Mouse (Mus musculus): ENCODE data around the gene Arhgap15. TPM values are rescaled to one million over a fixed set of nuclear protein-coding genes. Genes with fewer than 3 reads are reported as not detected.

Arhgap15 gene
- polyA plus RNA-seq, 1 experiment from 2014 or later: 0.30 TPM

GRCm38 (mm10) chr2:43788484-43788883, 39.9 kb downstream of the Arhgap15 start:
- no peak for DNase-seq (ENCODE audit: extremely low spot score, low spot score)
- Histone ChIP-seq H3K27ac (no peak overlapping the region), H3K27me3 (ENCODE audit: poor library complexity, severe bottlenecking) (peaks cover 87% of the 10 kb centered on the region), H3K9me3 (no peaks in the 10 kb centered on the region), H3K36me3 (replicated peaks) (no peaks in the 10 kb centered on the region), H3K4me3 (no peak overlapping the region), H3K4me1 (peaks cover 21% of the 10 kb centered on the region)
- 51% methylated on average over 8 of the region's 8 CpGs for WGBS

GRCm38 (mm10) chr2:43790049-43790693, 41.5 kb downstream of the Arhgap15 start:
- Histone ChIP-seq H3K27ac (no peak overlapping the region), H3K4me1 (peaks cover 21% of the 10 kb centered on the region), H3K9me3 (no peaks in the 10 kb centered on the region), H3K36me3 (replicated peaks) (no peaks in the 10 kb centered on the region), H3K27me3 (ENCODE audit: poor library complexity, severe bottlenecking) (peaks cover 83% of the 10 kb centered on the region), H3K4me3 (no peak overlapping the region)
- DNase-seq (ENCODE audit: extremely low spot score, low spot score): no peak
- WGBS: 89% methylated on average over 6 of the region's 6 CpGs

GRCm38 (mm10) chr2:43791575-43791974, 43.0 kb downstream of the Arhgap15 start:
- DNase-seq (ENCODE audit: extremely low spot score, low spot score): no peak
- Histone ChIP-seq H3K9me3 (no peaks in the 10 kb centered on the region), H3K27me3 (ENCODE audit: poor library complexity, severe bottlenecking) (peaks cover 73% of the 10 kb centered on the region), H3K27ac (no peak overlapping the region), H3K4me3 (no peak overlapping the region), H3K4me1 (peaks cover 9% of the 10 kb centered on the region), H3K36me3 (replicated peaks) (no peaks in the 10 kb centered on the region)
- WGBS: 87% methylated on average over 6 of the region's 6 CpGs

DNA sequence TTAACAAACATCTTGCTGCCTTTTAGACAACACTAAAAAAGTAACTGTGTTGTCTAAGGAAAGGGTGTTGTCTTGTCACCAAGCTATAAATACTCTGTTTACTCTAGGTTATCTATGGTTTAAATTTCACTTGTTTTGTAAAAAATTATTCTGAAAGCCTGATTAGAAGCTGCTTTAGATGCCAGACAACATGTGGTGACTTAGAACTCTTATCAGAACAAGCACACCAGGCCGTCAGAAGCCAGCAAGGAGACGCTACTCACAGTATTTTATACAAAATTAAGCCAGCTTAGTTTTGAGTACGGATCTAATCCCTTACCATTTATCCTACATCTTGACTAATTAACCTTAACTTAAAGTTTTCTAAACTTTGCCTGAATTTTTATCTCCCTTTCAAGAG, 44.5 kb downstream of the Arhgap15 start:
- no peaks in the 10 kb centered on the region for H3K9me3 ChIP-seq
- 79% methylated on average over 3 of the region's 3 CpGs for WGBS
- H3K27me3 ChIP-seq (ENCODE audit: poor library complexity, severe bottlenecking): peaks cover 58% of the 10 kb centered on the region
- no peak overlapping the region for H3K27ac ChIP-seq
- H3K4me1 ChIP-seq: peaks cover 6% of the 10 kb centered on the region
- DNase-seq (ENCODE audit: extremely low spot score, low spot score): no peak
- H3K36me3 ChIP-seq (replicated peaks): no peaks in the 10 kb centered on the region
- no peak overlapping the region for H3K4me3 ChIP-seq

DNA sequence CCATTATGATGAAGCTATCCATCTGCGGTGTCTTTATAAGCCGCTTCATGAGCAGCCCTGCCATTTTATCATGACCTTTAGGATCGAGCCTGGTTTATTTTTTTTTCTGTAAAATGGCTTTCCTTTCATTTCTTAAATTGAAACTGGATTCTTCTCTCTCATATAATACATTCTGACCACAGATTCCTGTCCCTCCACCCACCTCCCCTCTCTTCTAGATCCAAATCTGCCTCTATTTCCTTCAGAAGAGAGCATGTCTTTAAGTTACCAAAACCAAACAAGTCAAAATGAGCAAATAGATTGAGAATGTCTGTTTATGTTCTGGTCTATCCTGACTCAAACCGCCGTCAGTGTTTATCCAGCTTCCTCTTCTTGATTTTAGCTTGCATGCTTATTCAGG, 46.1 kb downstream of the Arhgap15 start:
- Histone ChIP-seq H3K27ac (no peak overlapping the region), H3K36me3 (replicated peaks) (no peaks in the 10 kb centered on the region), H3K27me3 (ENCODE audit: poor library complexity, severe bottlenecking) (peaks cover 42% of the 10 kb centered on the region), H3K4me3 (no peak overlapping the region), H3K9me3 (no peaks in the 10 kb centered on the region), H3K4me1 (no peaks in the 10 kb centered on the region)
- 94% methylated on average over 5 of the region's 5 CpGs for WGBS
- no peak for DNase-seq (ENCODE audit: extremely low spot score, low spot score)

GRCm38 (mm10) chr2:43796448-43796847, 47.8 kb downstream of the Arhgap15 start:
- H3K4me3 ChIP-seq: no peak overlapping the region
- WGBS: 87% methylated on average over 4 of the region's 4 CpGs
- no peaks in the 10 kb centered on the region for H3K9me3 ChIP-seq
- H3K27ac ChIP-seq: no peak overlapping the region
- H3K27me3 ChIP-seq (ENCODE audit: poor library complexity, severe bottlenecking): peaks cover 24% of the 10 kb centered on the region; the same call in 1 of the 2 replicates
- no peak for DNase-seq (ENCODE audit: extremely low spot score, low spot score)
- H3K4me1 ChIP-seq: no peaks in the 10 kb centered on the region
- H3K36me3 ChIP-seq (replicated peaks): no peaks in the 10 kb centered on the region

DNA sequence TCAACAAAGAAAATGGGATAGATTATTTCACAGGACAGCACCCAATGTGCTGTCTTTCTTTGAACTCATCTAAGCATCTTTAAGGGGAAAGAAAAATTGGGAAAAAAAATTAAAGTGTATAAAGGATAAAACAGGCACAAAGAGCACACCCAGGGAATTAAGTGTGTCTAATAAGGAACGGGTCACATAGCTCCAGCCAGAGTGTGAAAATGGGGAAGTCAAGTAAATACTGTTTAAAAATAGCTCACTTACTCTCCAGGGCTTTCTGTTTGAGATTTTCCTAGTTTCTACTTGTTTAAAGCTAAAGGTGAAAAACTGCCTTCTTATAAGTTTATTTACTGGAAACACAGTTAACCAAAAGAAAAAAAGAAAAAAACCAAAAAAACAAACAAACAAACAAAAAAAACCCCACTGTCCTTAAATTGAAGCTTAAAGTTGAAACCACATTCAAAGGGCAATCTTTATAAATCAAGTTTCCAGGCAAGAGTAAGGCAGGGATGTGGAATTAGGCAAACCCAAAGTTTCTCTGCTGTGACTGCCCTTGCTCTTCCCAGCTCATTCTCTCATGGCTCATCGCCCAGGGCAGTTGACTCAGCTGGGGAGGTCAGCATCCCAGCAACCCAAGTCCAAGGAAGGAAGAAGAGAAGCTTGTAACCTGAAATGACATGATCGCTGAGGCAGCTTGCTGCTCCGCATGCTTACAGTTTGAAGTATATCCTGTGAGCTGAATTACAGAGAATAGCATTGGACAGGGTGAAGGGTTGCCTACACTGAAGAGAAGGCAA, 57.5 kb downstream of the Arhgap15 start:
- no peaks in the 10 kb centered on the region for H3K4me1 ChIP-seq
- no peaks in the 10 kb centered on the region for H3K9me3 ChIP-seq
- WGBS: 61% methylated on average over 4 of the region's 4 CpGs

DNA sequence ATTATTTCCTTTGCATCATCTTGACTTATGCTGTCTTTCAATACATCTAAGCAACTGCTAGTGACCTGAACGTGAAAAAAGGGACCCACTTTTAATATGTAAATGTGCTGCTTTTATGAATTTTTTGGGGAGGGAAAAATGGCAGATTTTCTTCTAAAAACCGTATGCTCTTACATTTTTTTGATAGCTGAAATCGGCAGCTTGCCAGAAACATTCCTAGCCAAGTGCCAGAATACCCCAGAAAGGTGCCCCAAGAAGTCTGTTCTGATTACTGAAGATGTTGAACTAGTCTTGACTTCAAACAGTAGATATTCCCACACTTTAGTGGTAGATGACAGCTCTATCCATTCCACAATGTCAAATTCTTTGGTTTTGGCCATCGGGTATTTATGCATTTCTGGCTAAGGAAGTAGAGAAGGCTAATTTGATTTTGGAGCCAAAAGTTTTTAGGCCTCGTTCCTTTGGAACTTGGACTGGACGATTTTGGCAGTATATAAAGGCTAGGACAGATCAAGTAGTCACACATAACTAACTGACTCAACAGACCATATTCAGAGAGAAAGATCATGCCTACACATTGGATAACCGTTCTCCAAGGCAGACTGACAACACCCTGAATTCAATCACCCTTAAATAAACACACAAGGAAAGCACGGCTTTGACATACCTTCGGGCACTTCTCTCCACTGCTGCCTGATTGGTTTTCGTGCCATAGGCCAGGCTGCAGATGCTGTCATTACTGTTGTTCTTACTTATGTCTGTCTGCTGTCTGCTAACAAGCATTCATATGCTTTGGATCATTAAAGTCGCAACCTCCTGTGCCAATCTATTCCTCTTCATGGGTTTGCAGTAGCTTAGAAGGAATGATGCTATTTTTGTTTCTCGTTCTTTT, 67.5 kb downstream of the Arhgap15 start:
- H3K27ac ChIP-seq: no peak overlapping the region

More for the DNA sequence above, 57.5 kb downstream of the Arhgap15 start:
- DNase-seq (ENCODE audit: extremely low spot score, low spot score): no peak
- H3K4me3 ChIP-seq: no peak overlapping the region
- H3K27me3 ChIP-seq (ENCODE audit: poor library complexity, severe bottlenecking): no peaks in the 10 kb centered on the region
- no peaks in the 10 kb centered on the region for H3K36me3 ChIP-seq (replicated peaks)
- no peak overlapping the region for H3K27ac ChIP-seq

GRCm38 (mm10) chr2:43816788-43817581, 68.4 kb downstream of the Arhgap15 start:
- DNase-seq (ENCODE audit: extremely low spot score, low spot score): no peak
- Histone ChIP-seq H3K27ac (no peak overlapping the region), H3K36me3 (replicated peaks) (no peaks in the 10 kb centered on the region), H3K9me3 (no peaks in the 10 kb centered on the region), H3K4me3 (no peak overlapping the region), H3K27me3 (ENCODE audit: poor library complexity, severe bottlenecking) (no peaks in the 10 kb centered on the region), H3K4me1 (no peaks in the 10 kb centered on the region)
- 89% methylated on average over 8 of the region's 8 CpGs for WGBS

More for the DNA sequence above, 67.5 kb downstream of the Arhgap15 start:
- H3K9me3 ChIP-seq: no peaks in the 10 kb centered on the region
- no peaks in the 10 kb centered on the region for H3K36me3 ChIP-seq (replicated peaks)
- no peak overlapping the region for H3K4me3 ChIP-seq
- WGBS: 86% methylated on average over 12 of the region's 12 CpGs
- no peaks in the 10 kb centered on the region for H3K27me3 ChIP-seq (ENCODE audit: poor library complexity, severe bottlenecking)
- no peaks in the 10 kb centered on the region for H3K4me1 ChIP-seq
- no peak for DNase-seq (ENCODE audit: extremely low spot score, low spot score)

GRCm38 (mm10) chr2:43835931-43836330, 87.3 kb downstream of the Arhgap15 start:
- no peak overlapping the region for H3K27ac ChIP-seq
- no peaks in the 10 kb centered on the region for H3K27me3 ChIP-seq (ENCODE audit: poor library complexity, severe bottlenecking)
- no peaks in the 10 kb centered on the region for H3K9me3 ChIP-seq
- no peak for DNase-seq (ENCODE audit: extremely low spot score, low spot score)
- H3K36me3 ChIP-seq (replicated peaks): no peaks in the 10 kb centered on the region
- no peak overlapping the region for H3K4me3 ChIP-seq
- H3K4me1 ChIP-seq: no peaks in the 10 kb centered on the region
- WGBS: 85% methylated on average over 5 of the region's 5 CpGs

GRCm38 (mm10) chr2:43841644-43842043, 93.0 kb downstream of the Arhgap15 start:
- H3K27ac ChIP-seq: no peak overlapping the region
- 90% methylated on average over 5 of the region's 5 CpGs for WGBS

DNA sequence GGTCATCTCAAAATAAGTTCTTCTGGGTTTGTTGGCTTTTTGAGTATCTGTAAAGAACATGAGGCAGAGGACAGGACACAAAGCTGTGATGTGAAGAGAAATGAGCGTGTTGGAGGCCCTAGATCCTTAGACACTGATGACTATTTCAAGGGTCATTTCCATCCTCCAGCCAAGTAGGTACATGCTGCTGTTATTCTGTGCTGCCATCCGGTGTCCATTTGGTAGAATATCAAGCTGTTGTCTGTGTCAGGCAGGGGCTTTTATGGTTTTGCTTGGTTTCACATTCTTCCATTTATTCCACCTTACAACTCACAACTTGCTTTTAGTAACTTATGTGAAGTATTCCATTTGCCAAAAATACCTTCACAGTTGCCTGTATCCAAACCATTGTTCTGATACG, 102.6 kb downstream of the Arhgap15 start:
- DNase-seq (ENCODE audit: extremely low spot score, low spot score): no peak
- WGBS: 65% methylated on average over 3 of the region's 3 CpGs
- H3K27me3 ChIP-seq (ENCODE audit: poor library complexity, severe bottlenecking): no peaks in the 10 kb centered on the region

More at GRCm38 (mm10) chr2:43841644-43842043, 93.0 kb downstream of the Arhgap15 start:
- DNase-seq (ENCODE audit: extremely low spot score, low spot score): no peak
- Histone ChIP-seq H3K36me3 (replicated peaks) (no peaks in the 10 kb centered on the region), H3K27me3 (ENCODE audit: poor library complexity, severe bottlenecking) (no peaks in the 10 kb centered on the region), H3K4me1 (no peaks in the 10 kb centered on the region), H3K4me3 (no peak overlapping the region), H3K9me3 (no peaks in the 10 kb centered on the region)

More for the DNA sequence above, 102.6 kb downstream of the Arhgap15 start:
- no peak overlapping the region for H3K27ac ChIP-seq
- no peak overlapping the region for H3K4me3 ChIP-seq
- no peaks in the 10 kb centered on the region for H3K9me3 ChIP-seq
- H3K36me3 ChIP-seq (replicated peaks): no peaks in the 10 kb centered on the region
- no peaks in the 10 kb centered on the region for H3K4me1 ChIP-seq
